Mouse (Mus musculus) heart, embryonic 10.5 days (tissue): ENCODE results near the gene Dolpp1. TPM values are rescaled to one million over a fixed set of nuclear protein-coding genes. Genes with fewer than 3 reads are reported as not detected.
"Not testable (repeated sequence)": the region's sequence is repeated elsewhere in the genome, so short reads cannot be mapped to it uniquely, and the experiment has no call there.

Experiments used
- DNase-seq: peaks from one replicate; pipeline ENCODE4 v3.0.0-alpha.2; 2017; ENCODE audit warnings: low spot score
- H3K27ac ChIP-seq: fragments of 300-500 bp; sonication (generic); 2 replicates; pipeline ENCODE4 v1.5.1; 2016; ENCODE audit warnings: mild to moderate bottlenecking
- H3K27me3 ChIP-seq: fragments of 300-500 bp; sonication (generic); 2 replicates; pipeline ENCODE4 v1.6.1; 2016; ENCODE audit warnings: mild to moderate bottlenecking; ENCODE audit not compliant: poor library complexity, insufficient read depth, severe bottlenecking
- H3K36me3 ChIP-seq: fragments of 300-500 bp; sonication (generic); 2 replicates; pipeline ENCODE4 v1.6.1; 2016; ENCODE audit warnings: mild to moderate bottlenecking, moderate library complexity
- H3K4me1 ChIP-seq: fragments of 300-500 bp; sonication (generic); 2 replicates; pipeline ENCODE4 v1.6.1; 2016; ENCODE audit warnings: mild to moderate bottlenecking
- H3K4me3 ChIP-seq: fragments of 300-500 bp; sonication (generic); 2 replicates; pipeline ENCODE4 v1.5.1; 2016; ENCODE audit warnings: mild to moderate bottlenecking, moderate library complexity
- H3K9me3 ChIP-seq: fragments of 300-500 bp; sonication (generic); 2 replicates; pipeline ENCODE4 v1.6.1; 2016; ENCODE audit warnings: mild to moderate bottlenecking, moderate library complexity
- WGBS: fragments of 180-500 bp; shearing (Covaris S2); methylation state at CpG from one replicate; pipeline ENCODE4 v1.1.7; 2016; 5-methylcytosine and 5-hydroxymethylcytosine counted together
- polyA plus RNA-seq: library from polyadenylated mRNA; unstranded; fragments of >200 nt; fragmentation: Nextera tagmentation; extraction: Ambion mirVana; gene quantifications from 2 replicates; pipeline ENCODE4 v1.2.1, GENCODE M21; 2016

Dolpp1 gene
- polyA plus RNA-seq, 1 experiment from 2014 or later, result 36.1 TPM

DNA sequence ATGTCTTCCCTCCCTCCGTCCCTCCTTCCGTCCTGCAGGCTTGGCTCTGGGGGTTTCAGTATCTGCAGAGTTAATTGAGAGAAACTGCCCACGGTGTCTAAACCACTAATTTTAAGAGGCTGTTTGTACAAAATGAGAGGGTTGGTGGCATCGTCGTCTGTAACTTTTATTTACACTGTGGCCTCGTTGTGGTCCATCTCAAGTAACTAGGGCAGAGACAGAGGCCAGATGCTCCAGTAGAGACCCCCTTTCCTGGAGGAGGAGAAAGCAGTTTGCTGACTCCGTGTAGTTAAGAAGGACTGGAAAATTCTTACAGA, 24.6 kb downstream of the Dolpp1 start:
- H3K4me3 ChIP-seq, result peak overlapping the region; percentile 94
- H3K27me3 ChIP-seq, result no peaks in the 10 kb centered on the region
- peaks cover 20% of the 10 kb centered on the region for H3K36me3 ChIP-seq
- H3K27ac ChIP-seq, result peak overlapping the region; percentile 98
- H3K4me1 ChIP-seq, result peaks cover 47% of the 10 kb centered on the region
- no peak for DNase-seq
- H3K9me3 ChIP-seq, result no peaks in the 10 kb centered on the region
- WGBS, result under 1% methylated on average over 7 of the region's 7 CpGs

DNA sequence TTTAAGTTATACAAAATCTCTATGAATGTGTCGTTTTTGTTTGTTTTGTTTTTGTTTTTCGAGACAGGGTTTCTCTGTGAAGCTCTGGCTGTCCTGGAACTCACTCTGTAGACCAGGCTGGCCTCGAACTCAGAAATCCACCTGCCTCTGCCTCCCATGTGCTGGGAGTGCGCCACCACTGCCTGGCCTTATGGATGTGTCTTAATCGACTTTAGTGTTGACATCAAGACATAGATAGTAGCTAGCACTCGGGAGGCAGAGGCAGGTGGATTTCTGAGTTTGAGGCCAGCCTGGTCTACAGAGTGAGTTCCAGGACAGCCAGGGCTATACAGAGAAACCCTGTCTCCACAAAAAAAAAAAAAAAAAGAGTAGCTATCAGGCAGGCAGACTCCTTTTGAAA, 25.1 kb downstream of the Dolpp1 start:
- H3K27me3 ChIP-seq, H3K4me3 ChIP-seq, DNase-seq, H3K27ac ChIP-seq, H3K9me3 ChIP-seq: not testable (repeated sequence)
- peaks cover 15% of the 10 kb centered on the region for H3K36me3 ChIP-seq
- peaks cover 47% of the 10 kb centered on the region for H3K4me1 ChIP-seq
- WGBS, result 74% methylated on average over 6 of the region's 6 CpGs

DNA sequence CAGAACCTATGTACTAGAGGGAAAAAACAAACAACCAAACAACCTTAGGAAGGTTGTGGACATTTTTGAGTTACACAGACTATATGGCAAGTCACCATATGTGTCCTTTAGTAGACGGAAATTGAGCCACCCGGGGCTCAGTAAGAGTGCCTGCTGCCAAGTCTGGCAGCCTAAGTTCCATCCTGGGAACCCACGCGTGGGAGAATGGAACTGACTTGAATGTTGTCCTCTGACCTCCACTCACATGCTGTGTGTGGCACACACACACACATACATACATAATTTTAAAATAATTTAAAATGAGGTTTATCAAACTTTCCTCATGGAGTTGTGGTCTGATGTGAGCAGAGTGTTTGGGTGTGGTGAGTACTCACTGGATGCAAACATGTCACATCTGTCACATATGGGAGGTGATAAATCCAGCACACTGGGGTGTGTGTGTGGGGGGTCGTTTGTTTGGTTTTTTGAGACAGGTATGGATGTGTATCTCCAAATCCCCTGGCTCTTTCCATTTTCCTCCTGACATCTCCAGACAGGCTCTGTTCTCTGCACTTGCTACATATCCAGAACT, 25.6 kb downstream of the Dolpp1 start:
- H3K4me3 ChIP-seq, result no peak overlapping the region
- no peaks in the 10 kb centered on the region for H3K9me3 ChIP-seq
- WGBS, result 77% methylated on average over 5 of the region's 5 CpGs
- peaks cover 12% of the 10 kb centered on the region for H3K36me3 ChIP-seq
- H3K4me1 ChIP-seq, result peaks cover 47% of the 10 kb centered on the region
- no peaks in the 10 kb centered on the region for H3K27me3 ChIP-seq
- DNase-seq, result no peak
- peak overlapping the region; percentile 60; the same call in 1 of the 2 replicates for H3K27ac ChIP-seq

DNA sequence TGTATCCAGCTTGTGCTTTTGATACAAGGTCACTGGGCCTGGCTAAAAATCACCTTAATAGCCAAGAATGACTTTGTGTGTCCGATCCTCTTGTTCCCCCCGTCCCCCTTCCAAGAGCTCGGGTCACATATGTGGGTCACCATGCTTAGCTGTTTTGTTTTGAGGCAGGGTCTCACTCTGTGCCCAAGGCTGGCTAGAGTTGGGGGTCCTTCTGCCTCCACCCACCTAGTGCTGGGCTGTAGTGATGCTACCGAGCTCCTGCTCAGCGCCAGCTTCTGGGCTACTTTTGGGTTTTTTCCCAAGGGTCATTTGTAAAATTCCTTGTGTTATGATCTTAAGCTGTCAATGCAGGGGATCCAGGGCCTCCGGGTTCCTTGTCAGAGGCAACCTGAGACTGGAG, 26.2 kb downstream of the Dolpp1 start:
- H3K27ac ChIP-seq, result peak overlapping the region; percentile 60
- H3K36me3 ChIP-seq, result peaks cover 10% of the 10 kb centered on the region
- no peaks in the 10 kb centered on the region for H3K9me3 ChIP-seq
- DNase-seq, result no peak
- H3K4me3 ChIP-seq, result 0 out of 2 replicates have a peak overlapping the region, but pooled peaks have one; percentile 22
- no peaks in the 10 kb centered on the region for H3K27me3 ChIP-seq
- 76% methylated on average over 6 of the region's 6 CpGs for WGBS
- peaks cover 45% of the 10 kb centered on the region for H3K4me1 ChIP-seq

DNA sequence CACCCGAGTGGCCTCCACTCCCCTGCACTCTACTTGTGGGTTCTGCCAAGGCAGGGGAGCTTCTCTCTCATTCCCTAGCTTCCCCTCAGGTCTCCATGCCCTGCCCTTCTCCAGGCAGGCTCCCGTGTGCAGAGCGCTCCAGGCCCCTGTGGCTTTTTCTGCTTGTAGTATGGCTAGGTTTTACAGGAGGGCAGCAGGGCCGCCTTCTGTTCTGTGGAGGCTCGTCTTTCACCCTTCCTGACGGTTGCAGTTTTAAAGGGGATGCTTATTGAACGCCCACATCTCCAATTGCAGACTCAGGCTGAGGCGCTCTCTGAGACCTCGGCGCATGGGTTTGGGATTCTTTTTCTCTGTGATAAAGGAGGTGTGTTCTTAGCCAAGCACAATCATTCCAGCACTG, 27.1 kb downstream of the Dolpp1 start:
- peak overlapping the region; percentile 22; the same call in 1 of the 2 replicates for H3K4me3 ChIP-seq
- no peaks in the 10 kb centered on the region for H3K27me3 ChIP-seq
- 36% methylated on average over 10 of the region's 10 CpGs for WGBS
- H3K36me3 ChIP-seq, result peaks cover 7% of the 10 kb centered on the region
- peak overlapping the region; percentile 77 for H3K27ac ChIP-seq
- no peak for DNase-seq
- H3K4me1 ChIP-seq, result peaks cover 37% of the 10 kb centered on the region
- H3K9me3 ChIP-seq, result no peaks in the 10 kb centered on the region

DNA sequence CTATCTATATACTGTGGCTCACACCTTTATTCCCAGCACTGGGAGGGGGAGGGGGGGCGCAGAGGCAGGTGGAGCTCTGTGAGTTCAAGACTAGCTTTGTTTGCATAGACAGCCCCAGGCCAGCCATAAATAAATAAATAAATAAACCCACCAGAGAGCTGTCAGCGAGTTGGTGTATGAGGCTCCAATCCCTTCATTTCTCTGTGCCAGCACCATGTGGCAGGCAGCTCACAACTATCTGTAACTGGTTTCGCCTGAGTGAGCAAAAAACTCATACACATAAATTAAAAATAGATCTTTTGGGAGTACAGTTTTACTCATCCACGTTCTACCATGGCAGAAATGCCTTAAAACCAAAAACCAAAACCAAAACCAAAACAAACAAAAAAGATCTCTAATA, 29.4 kb downstream of the Dolpp1 start:
- Histone ChIP-seq H3K4me3 (no peak overlapping the region), H3K9me3 (no peaks in the 10 kb centered on the region), H3K27ac (no peak overlapping the region), H3K27me3 (no peaks in the 10 kb centered on the region), H3K4me1 (peaks cover 25% of the 10 kb centered on the region), H3K36me3 (peaks cover 9% of the 10 kb centered on the region)
- DNase-seq, result no peak
- WGBS, result 75% methylated on average over 4 of the region's 4 CpGs

DNA sequence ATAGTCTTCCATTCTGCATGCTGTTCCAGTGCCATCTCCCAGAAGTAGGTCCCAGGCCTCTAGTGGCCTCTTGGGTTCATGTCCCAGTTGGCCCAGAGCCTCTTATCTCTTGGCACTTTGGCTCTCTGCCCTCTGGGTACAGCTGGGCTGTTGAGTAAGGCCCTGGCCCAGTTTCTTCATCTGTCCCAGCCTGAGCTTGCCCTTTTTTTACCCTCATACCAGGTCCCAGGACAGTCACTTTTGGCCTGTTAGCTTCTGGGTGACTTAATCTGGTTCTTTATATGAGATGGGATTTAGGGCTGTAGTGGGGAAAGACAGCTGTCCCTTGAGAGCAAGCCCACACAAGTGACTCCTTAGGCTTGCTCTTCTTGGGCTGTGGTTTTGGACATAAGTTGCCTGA, 37.1 kb downstream of the Dolpp1 start:
- Histone ChIP-seq H3K9me3 (no peaks in the 10 kb centered on the region), H3K27me3 (no peaks in the 10 kb centered on the region), H3K4me3 (no peak overlapping the region), H3K4me1 (no peaks in the 10 kb centered on the region), H3K27ac (no peak overlapping the region), H3K36me3 (peaks cover 79% of the 10 kb centered on the region)
- DNase-seq, result no peak

DNA sequence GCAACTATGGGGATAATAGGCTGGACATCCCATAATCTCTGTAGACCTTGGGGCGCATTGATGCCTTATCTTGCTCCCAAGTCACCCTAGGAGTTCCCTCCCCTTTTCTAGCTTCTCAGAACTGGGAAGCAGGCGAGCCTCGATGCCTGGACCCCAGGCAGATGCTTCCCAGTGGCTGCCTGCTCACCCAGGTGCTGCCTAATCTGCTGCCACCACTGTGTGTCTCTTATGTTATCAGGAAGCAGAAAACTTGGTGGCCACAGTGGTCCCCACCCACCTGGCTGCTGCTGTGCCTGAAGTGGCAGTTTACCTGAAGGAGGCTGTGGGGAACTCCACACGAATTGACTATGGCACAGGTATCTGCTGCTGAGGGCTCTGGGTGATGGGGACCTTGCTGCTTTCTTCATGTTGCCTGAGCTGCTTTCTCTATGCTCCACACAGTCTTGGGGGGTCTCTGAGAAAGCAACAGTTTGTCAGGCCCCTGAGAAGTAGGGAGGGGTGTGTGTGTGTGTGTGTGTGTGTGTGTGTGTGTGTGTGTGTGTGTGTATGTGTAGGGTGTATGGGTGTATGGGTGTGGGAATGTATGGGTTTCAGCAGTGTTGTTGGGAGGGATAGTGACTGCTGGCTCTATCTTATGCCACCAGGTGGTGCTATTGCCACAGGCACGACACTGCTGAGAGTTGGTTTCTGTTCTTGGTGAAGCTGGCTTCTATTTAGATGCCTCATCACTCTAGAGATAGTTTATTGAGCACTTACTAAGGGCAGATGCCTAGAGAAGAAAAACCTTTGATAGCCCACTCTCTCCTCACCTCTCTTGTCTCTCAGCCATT, 43.5 kb downstream of the Dolpp1 start:
- H3K27me3 ChIP-seq, result no peaks in the 10 kb centered on the region
- H3K27ac ChIP-seq, result 0 out of 2 replicates have a peak overlapping the region, but pooled peaks have one; percentile 44
- WGBS, result 59% methylated on average over 5 of the region's 5 CpGs
- H3K4me3 ChIP-seq, result no peak overlapping the region
- no peak for DNase-seq
- H3K36me3 ChIP-seq, result peaks cover 80% of the 10 kb centered on the region
- no peaks in the 10 kb centered on the region for H3K9me3 ChIP-seq
- H3K4me1 ChIP-seq, result peaks cover 18% of the 10 kb centered on the region

DNA sequence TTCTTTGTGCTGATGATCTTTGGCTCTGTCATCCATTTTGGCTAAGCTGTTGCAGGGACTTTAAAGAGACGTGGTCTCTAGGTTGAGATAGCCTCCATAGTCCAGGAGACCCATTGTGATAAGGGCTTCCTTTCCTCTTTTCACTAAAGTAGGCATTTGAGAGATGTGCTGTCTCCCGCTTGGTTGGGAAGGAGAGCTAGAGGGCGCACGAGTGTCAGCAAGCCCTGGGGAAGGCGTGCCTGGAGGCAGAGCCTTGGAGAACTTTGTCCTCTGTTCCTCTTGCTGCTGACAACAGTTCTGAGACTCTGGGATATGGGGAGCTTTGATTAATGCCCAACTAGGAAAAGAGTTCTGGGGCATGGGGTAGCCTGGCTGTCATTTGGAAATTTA, 44.1 kb downstream of the Dolpp1 start:
- 66% methylated on average over 5 of the region's 5 CpGs for WGBS
- DNase-seq, result no peak

DNA sequence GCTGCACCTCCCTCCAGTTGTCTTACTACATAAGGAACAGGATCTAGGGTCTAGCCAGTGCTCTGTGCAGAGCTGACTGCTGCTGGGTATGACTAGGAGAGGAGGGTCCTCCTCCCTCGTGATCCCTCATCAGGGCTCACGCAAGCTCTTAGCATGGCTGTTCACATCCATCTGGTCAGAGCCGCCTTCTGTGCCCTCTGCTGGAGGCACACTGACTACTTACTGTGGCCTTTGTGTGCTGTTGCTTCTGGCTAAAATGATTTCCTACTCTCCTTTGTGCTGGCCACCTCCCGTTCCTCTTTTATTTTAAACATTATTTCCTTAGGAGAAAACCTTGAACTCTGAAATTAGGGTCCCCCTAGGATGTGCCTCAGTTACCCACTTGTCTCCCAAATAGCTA, 44.8 kb downstream of the Dolpp1 start:
- no peaks in the 10 kb centered on the region for H3K9me3 ChIP-seq
- H3K4me1 ChIP-seq, result peaks cover 31% of the 10 kb centered on the region
- WGBS, result 82% methylated on average over 4 of the region's 4 CpGs
- peaks cover 70% of the 10 kb centered on the region for H3K36me3 ChIP-seq
- no peaks in the 10 kb centered on the region for H3K27me3 ChIP-seq
- H3K27ac ChIP-seq, result no peak overlapping the region
- no peak overlapping the region for H3K4me3 ChIP-seq
- DNase-seq, result no peak

More for the DNA sequence above, 44.1 kb downstream of the Dolpp1 start:
- no peak overlapping the region for H3K4me3 ChIP-seq
- no peaks in the 10 kb centered on the region for H3K9me3 ChIP-seq
- no peaks in the 10 kb centered on the region for H3K27me3 ChIP-seq
- H3K36me3 ChIP-seq, result peaks cover 76% of the 10 kb centered on the region
- H3K27ac ChIP-seq, result no peak overlapping the region
- H3K4me1 ChIP-seq, result peaks cover 24% of the 10 kb centered on the region

DNA sequence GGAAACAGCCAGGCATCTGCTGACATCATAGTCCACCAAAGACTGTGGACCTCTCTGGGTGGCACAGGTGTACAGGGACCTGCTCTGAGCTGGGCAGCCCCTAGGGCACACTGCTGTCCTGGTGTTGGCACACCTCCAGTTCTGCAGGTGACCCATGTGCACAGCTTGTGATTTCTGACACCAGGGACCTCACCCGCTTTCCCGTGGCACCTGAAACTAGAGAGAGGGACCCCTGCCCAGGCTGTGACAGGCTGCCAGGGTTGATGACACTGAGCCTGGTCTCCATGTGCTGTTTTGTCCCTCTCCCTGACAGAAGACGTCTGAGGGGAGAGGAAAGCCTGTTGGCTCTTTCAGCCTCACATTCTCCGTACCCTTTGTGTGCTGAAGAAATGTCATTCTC, 45.7 kb downstream of the Dolpp1 start:
- Histone ChIP-seq H3K36me3 (peaks cover 60% of the 10 kb centered on the region), H3K9me3 (no peaks in the 10 kb centered on the region), H3K27me3 (no peaks in the 10 kb centered on the region), H3K27ac (no peak overlapping the region; the same call in 1 of the 2 replicates), H3K4me3 (no peak overlapping the region), H3K4me1 (peaks cover 41% of the 10 kb centered on the region)
- WGBS, result 86% methylated on average over 4 of the region's 4 CpGs
- DNase-seq, result no peak

DNA sequence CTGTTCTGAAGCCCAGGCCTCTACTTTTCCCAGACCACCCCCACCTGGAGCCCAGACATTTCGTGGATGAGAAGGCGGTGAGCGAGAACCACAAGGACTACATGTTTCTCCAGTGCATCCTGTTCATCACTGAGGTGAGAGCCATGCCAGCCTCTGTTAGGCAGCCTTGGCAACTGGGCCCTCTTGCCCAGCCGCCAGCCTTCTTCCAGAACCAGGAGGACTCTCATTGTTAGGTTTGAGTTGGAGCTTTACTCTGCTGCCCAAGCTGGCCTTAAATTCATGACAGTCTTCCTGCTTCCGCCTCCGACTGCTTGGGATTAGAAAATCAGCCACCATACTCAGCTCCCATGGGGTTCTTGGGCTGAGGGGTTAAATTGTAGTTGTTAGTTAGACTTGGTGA, 47.6 kb downstream of the Dolpp1 start:
- Histone ChIP-seq H3K27me3 (no peaks in the 10 kb centered on the region), H3K36me3 (peaks cover 56% of the 10 kb centered on the region), H3K4me3 (no peak overlapping the region), H3K4me1 (peaks cover 59% of the 10 kb centered on the region), H3K27ac (peak overlapping the region; percentile 93), H3K9me3 (no peaks in the 10 kb centered on the region)
- no peak for DNase-seq
- WGBS, result 91% methylated on average over 6 of the region's 6 CpGs

DNA sequence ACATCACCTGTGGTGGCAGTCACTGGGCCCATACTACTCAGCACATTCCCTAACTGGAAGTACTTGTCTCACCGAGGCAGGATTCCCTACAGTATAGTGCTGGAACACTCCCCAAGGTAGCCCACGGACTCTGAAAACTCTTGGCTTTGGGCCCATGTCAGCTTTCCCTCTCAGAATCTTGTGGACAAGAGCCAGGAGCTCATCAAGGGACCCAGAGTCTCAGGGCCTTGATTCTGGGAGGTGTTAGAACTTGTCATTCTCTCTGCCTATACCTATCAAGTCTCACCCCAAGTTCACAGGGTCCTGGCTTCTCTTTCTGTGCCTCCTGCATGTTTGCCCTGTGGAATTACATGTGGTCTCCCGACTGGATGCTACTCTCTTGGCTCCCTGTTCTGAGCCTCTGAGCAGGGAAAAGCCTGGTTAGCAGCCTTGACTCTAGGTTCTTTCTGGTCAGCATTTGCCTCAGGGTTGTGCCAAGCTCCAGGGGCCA, 48.2 kb downstream of the Dolpp1 start:
- WGBS, result 45% methylated on average over 3 of the region's 3 CpGs
- DNase-seq, result no peak
- H3K27ac ChIP-seq, result peak overlapping the region; percentile 93
- H3K4me3 ChIP-seq, result peak overlapping the region; percentile 53; the same call in 1 of the 2 replicates
- peaks cover 64% of the 10 kb centered on the region for H3K4me1 ChIP-seq
- peaks cover 58% of the 10 kb centered on the region for H3K36me3 ChIP-seq
- H3K9me3 ChIP-seq, result no peaks in the 10 kb centered on the region
- no peaks in the 10 kb centered on the region for H3K27me3 ChIP-seq
